Mouse (Mus musculus) forebrain, embryonic 16.5 days (tissue): ENCODE data around the gene Ttc27. TPM values are rescaled to one million over a fixed set of nuclear protein-coding genes. Genes with fewer than 3 reads are reported as not detected.

Source experiments
- ATAC-seq: fragments of 200-750 bp; cut with Nextera tagmentation; 2 replicates; pipeline ENCODE4 v1.8.0; 2017; ENCODE audit warnings: mild to moderate bottlenecking, moderate library complexity
- H3K27ac ChIP-seq: fragments of 300-500 bp; sonication (generic); 2 replicates; pipeline ENCODE4 v1.5.1; 2014; ENCODE audit warnings: low read length, control low read depth
- H3K27me3 ChIP-seq: fragments of 300-500 bp; sonication (generic); replicated peaks from 2 replicates; pipeline ENCODE4 v1.6.1; 2014; ENCODE audit warnings: low read length; ENCODE audit not compliant: control insufficient read depth, insufficient read depth
- H3K36me3 ChIP-seq: fragments of 300-500 bp; sonication (generic); 2 replicates; pipeline ENCODE4 v1.6.1; 2014; ENCODE audit not compliant: control insufficient read depth, insufficient read depth
- H3K4me1 ChIP-seq: fragments of 300-500 bp; sonication (generic); replicated peaks from 2 replicates; pipeline ENCODE4 v1.6.1; 2014; ENCODE audit warnings: low read length; ENCODE audit not compliant: control insufficient read depth, insufficient read depth
- H3K4me2 ChIP-seq: fragments of 300-500 bp; sonication (generic); 2 replicates; pipeline ENCODE4 v1.6.1; 2014; ENCODE audit warnings: mild to moderate bottlenecking, low read length, control low read depth
- H3K4me3 ChIP-seq: fragments of 300-500 bp; sonication (generic); replicated peaks from 2 replicates; pipeline ENCODE4 v1.5.1; 2014; ENCODE audit warnings: mild to moderate bottlenecking, low read length, control low read depth
- H3K9ac ChIP-seq: fragments of 300-500 bp; sonication (generic); replicated peaks from 2 replicates; pipeline ENCODE4 v1.6.1; 2014; ENCODE audit warnings: low read depth, low read length, control low read depth
- H3K9me3 ChIP-seq: fragments of 300-500 bp; sonication (generic); 2 replicates; pipeline ENCODE4 v1.6.1; 2016; ENCODE audit warnings: low read length; ENCODE audit not compliant: control insufficient read depth
- WGBS: fragments of 180-500 bp; shearing (Covaris S2); extraction: QIAGEN DNeasy Blood & Tissue Kit; methylation state at CpG from one replicate; pipeline ENCODE4 v1.1.7; 2014; 5-methylcytosine and 5-hydroxymethylcytosine counted together
- polyA plus RNA-seq: library from polyadenylated mRNA; unstranded; fragments of >200 nt; fragmentation: Nextera tagmentation; extraction: Ambion mirVana; gene quantifications from 2 replicates; pipeline ENCODE4 v1.2.1, GENCODE M21; 2015

The Ttc27 gene
- polyA plus RNA-seq, 1 experiment from 2014 or later = 17.9 TPM

- no peaks in the 10 kb centered on the region for H3K36me3 ChIP-seq
- no peaks in the 10 kb centered on the region; the same call in 1 of the 2 replicates for H3K4me1 ChIP-seq
- no peak overlapping the region for H3K27ac ChIP-seq
- 87% methylated on average over 6 of the region's 6 CpGs for WGBS
- H3K27me3 ChIP-seq = no peaks in the 10 kb centered on the region
- ATAC-seq = no peak
- no peak overlapping the region for H3K4me2 ChIP-seq
- H3K9ac ChIP-seq = no peak overlapping the region
- no peak overlapping the region for H3K4me3 ChIP-seq
- H3K9me3 ChIP-seq = no peaks in the 10 kb centered on the region
Measured at GRCm38 (mm10) chr17:74843486-74843885, 126.0 kb downstream of the Ttc27 start.

- ATAC-seq = no peak
- 40% methylated on average over 10 of the region's 10 CpGs for WGBS
Measured at GRCm38 (mm10) chr17:74846031-74846891, 128.7 kb downstream of the Ttc27 start.

DNA sequence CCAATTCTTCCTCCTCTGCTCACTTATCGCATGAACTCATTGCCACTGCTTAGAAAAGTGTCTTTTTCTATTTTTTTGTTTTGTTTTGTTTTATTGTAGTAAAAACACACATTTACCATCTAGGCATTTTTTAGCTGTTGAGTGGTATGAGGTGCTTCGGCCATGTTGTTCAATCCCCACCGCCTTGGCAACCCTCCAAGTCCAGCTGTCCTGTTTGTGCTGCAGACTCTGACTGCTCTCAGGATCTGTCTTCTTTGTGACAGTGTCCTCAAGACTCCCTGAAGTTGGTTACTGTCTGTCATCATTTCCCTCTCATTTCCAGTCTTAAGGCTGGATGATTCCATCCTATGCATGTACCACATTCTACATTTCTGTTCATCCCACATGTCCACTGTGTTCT, 132.7 kb downstream of the Ttc27 start:
- H3K27me3 ChIP-seq = no peaks in the 10 kb centered on the region
- H3K4me3 ChIP-seq = no peak overlapping the region
- WGBS = 91% methylated on average over 3 of the region's 3 CpGs
- no peaks in the 10 kb centered on the region for H3K9me3 ChIP-seq
- no peaks in the 10 kb centered on the region; the same call in 1 of the 2 replicates for H3K4me1 ChIP-seq
- ATAC-seq = no peak
- H3K36me3 ChIP-seq = no peaks in the 10 kb centered on the region
- H3K27ac ChIP-seq = no peak overlapping the region
- H3K9ac ChIP-seq = no peak overlapping the region
- no peak overlapping the region for H3K4me2 ChIP-seq

More at GRCm38 (mm10) chr17:74846031-74846891, 128.7 kb downstream of the Ttc27 start:
- no peak overlapping the region for H3K9ac ChIP-seq
- H3K27me3 ChIP-seq = no peaks in the 10 kb centered on the region
- no peaks in the 10 kb centered on the region for H3K36me3 ChIP-seq
- no peak overlapping the region for H3K4me2 ChIP-seq
- H3K9me3 ChIP-seq = no peaks in the 10 kb centered on the region
- no peak overlapping the region for H3K27ac ChIP-seq
- H3K4me3 ChIP-seq = no peak overlapping the region
- no peaks in the 10 kb centered on the region; the same call in 1 of the 2 replicates for H3K4me1 ChIP-seq

DNA sequence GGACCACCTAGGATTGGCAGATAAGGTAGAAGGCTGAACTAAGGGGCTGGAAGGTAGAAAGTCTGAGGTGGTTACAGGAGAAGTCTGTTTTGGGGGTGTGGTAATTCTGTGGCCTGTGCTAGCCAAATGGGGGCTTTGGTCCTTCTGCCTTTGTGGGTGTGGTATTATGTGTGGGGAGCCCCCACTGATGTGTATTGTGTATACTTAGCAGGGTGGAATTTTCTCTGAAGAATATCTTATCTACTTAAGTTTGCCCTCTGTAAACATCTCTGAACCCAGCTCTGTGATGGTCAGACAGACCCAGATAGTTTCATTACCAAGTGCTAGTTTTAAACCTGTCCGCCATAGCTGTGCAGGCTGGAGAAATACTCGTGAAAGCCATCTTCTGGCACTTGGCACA, 141.8 kb downstream of the Ttc27 start:
- 76% methylated on average over 2 of the region's 2 CpGs for WGBS

GRCm38 (mm10) chr17:74860180-74860993, 142.9 kb downstream of the Ttc27 start:
- Histone ChIP-seq H3K27ac (no peak overlapping the region), H3K9me3 (no peaks in the 10 kb centered on the region), H3K4me2 (no peak overlapping the region), H3K4me3 (no peak overlapping the region), H3K4me1 (no peaks in the 10 kb centered on the region), H3K36me3 (no peaks in the 10 kb centered on the region), H3K27me3 (no peaks in the 10 kb centered on the region), H3K9ac (no peak overlapping the region)
- WGBS = 31% methylated on average over 17 of the region's 17 CpGs
- ATAC-seq = no peak

More for the DNA sequence above, 141.8 kb downstream of the Ttc27 start:
- no peaks in the 10 kb centered on the region for H3K9me3 ChIP-seq
- H3K4me1 ChIP-seq = no peaks in the 10 kb centered on the region
- no peak for ATAC-seq
- no peak overlapping the region for H3K9ac ChIP-seq
- H3K36me3 ChIP-seq = no peaks in the 10 kb centered on the region
- no peak overlapping the region for H3K4me2 ChIP-seq
- H3K4me3 ChIP-seq = no peak overlapping the region
- H3K27ac ChIP-seq = no peak overlapping the region
- H3K27me3 ChIP-seq = no peaks in the 10 kb centered on the region

DNA sequence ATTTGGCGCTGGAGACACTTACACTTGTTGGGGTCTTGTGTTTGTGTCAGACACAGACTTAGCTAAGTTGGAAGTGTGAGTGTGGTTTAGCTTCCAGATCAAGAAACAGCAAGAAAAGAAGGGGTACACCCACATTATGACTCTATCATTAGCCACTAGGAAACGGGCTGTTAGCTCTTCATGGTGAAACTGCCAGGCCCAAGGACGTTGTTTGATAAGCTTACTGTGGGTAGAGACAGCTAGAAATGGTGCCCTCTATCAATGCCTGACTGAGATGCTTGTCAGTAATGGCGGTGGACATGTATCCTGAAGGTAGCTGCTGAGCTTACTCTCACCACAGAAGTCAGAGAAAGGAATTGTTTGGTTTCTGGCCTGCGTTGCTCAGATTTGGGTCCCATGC, 146.3 kb downstream of the Ttc27 start:
- Histone ChIP-seq H3K27me3 (no peaks in the 10 kb centered on the region), H3K27ac (no peak overlapping the region), H3K4me3 (no peak overlapping the region), H3K36me3 (no peaks in the 10 kb centered on the region), H3K4me1 (peaks cover 11% of the 10 kb centered on the region), H3K4me2 (no peak overlapping the region), H3K9ac (no peak overlapping the region), H3K9me3 (no peaks in the 10 kb centered on the region)
- no peak for ATAC-seq
- 95% methylated on average over 5 of the region's 5 CpGs for WGBS

DNA sequence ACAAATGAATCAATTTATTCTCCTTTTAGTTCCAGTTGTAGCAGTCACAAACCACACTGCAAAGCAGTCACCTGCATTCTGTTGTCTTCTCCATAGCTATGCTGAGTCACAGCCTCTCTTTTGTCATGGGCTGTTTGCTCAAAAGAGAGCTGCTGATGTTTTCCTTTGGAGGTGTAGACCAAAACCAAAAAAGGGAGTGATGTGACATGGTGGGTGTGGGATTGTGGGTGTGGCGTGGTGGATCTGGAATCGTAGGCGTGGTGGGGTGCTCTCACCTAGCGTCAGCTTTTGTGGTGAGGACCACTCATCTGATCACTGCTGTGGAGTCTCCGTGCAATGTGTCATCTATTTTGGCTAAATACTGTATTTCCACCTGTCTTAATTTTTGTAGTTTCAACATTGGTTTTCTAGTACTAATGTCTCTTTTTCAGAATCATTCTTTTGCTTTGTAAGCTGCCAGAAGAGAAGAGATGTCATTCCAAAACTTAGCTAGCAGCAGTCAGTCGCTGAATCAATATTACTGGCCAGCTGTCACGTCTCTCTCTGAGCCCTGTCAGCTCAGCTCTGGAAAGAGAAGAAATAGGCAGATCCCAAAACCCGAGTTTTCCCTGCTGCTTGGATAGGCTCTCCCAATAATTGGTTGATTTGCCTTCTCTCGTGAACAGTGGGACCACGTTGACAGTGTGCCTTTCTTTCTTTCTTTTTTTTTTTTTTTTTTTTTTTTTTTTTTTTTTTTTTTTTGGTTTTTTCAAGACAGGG, 147.4 kb downstream of the Ttc27 start:
- Histone ChIP-seq H3K4me2 (no peak overlapping the region), H3K27ac (no peak overlapping the region), H3K4me1 (peaks cover 11% of the 10 kb centered on the region), H3K27me3 (no peaks in the 10 kb centered on the region), H3K9ac (no peak overlapping the region), H3K36me3 (no peaks in the 10 kb centered on the region), H3K9me3 (no peaks in the 10 kb centered on the region), H3K4me3 (no peak overlapping the region)
- no peak for ATAC-seq
- 77% methylated on average over 10 of the region's 10 CpGs for WGBS

- 76% methylated on average over 16 of the region's 16 CpGs for WGBS
- Histone ChIP-seq H3K4me2 (no peak overlapping the region), H3K9ac (no peak overlapping the region), H3K4me1 (peaks cover 11% of the 10 kb centered on the region), H3K4me3 (no peak overlapping the region), H3K9me3 (no peaks in the 10 kb centered on the region), H3K27me3 (no peaks in the 10 kb centered on the region), H3K27ac (no peak overlapping the region), H3K36me3 (no peaks in the 10 kb centered on the region)
- no peak for ATAC-seq
Measured at GRCm38 (mm10) chr17:74865694-74866564, 148.4 kb downstream of the Ttc27 start.
